Mouse (Mus musculus): ENCODE data around the gene Gpat2. TPM values are rescaled to one million over a fixed set of nuclear protein-coding genes. Genes with fewer than 3 reads are reported as not detected.

Gpat2 gene
- total RNA-seq, 2 experiments from 2014 or later: not detected

DNA sequence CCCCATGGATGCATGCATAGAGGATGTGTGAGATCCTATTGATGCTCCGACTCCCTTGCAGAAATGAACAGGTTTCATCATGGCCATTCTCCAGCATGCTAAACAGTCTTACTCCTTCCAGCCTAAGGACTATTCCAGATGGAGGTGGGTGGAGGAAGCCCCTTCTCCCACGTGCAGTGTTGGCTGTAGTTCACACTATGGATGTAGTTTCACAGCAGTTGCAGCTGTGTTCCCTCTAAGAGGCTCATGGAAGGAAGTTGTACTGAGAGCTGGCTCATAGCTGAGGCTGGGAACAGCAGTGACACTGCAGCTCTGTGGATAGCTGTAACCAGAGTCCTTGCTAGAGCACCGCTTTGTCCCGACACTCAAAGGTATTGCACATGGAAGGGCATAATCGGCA, 12.7 kb downstream of the Gpat2 start:
- no peak for DNase-seq (ENCODE audit: low spot score in 2 of 2)

DNA sequence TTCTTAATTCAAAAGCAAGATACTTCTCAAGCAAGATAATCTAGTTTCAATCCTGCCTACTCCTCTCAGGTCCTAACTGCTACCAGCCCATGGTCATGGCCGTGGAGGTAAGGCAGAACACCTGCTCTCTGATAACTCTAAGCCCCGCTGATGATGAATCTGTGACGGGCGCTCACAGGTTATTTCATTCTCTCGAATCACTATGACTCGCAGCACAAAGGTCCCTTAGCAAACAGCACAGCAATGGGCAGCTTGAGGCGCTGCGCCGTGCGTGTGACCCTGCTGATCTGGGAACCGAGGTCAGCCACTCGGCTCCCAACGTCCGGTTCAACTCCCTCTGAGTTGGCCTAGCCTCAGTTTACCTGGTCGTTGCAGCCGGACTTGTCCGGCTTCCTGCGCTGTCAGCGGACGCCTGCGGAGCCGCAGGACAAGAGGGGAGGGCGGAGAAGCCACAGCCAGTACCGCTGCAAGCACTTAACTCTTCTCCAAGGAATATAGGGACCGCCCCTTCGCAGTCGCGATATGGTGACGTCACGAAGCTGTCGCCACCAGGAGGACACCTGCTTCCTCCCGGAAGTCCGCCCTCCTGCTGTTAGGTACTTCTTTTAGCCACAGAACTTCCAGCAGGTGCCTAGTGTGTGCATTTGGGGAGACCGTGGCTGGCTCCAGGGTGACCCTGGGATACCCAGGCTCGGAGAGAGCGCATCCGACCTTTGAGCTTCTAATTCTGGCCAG, 19.2 kb downstream of the Gpat2 start, which contains the start of gene Fahd2a:
Gene Fahd2a, minus strand, starts transcription at position 511 of the 735 bp plus-strand sequence.
- peak; percentile 87 to 88 for DNase-seq (ENCODE audit: low spot score in 2 of 2)

- DNase-seq (ENCODE audit: low spot score in 2 of 2): no peak
These were observed 21.8 kb downstream of the Gpat2 start for GRCm38 (mm10) chr2:127446847-127447246.

- no peak for DNase-seq (ENCODE audit: low spot score in 2 of 2)
These were observed 24.7 kb downstream of the Gpat2 start for GRCm38 (mm10) chr2:127449691-127450090.

DNA sequence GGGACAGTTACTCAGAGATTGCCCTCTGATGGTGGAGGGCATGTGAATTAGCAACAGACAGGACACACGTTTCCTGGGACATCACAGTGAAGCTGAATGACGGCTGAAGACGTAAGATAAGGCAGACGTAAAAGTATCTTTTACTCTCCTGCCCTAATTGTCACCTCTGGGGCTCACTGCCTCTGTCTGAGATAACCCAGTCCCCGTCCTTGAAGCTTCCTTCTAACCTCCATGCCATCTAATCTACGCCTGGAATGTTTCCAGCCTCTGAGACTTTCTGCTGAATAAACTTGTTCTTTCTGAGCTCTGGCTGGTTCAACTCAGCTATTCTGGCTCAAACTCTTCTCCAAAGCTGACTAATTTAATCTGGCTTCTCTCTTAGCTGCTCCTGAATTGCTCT, 26.7 kb downstream of the Gpat2 start:
- no peak for DNase-seq (ENCODE audit: low spot score in 2 of 2)

GRCm38 (mm10) chr2:127453141-127453540, 28.1 kb downstream of the Gpat2 start:
- no peak for DNase-seq (ENCODE audit: low spot score in 2 of 2)

- DNase-seq (ENCODE audit: low spot score in 2 of 2): peak; percentile 83 to 85
These were observed 28.8 kb downstream of the Gpat2 start for GRCm38 (mm10) chr2:127453764-127454163.

DNA sequence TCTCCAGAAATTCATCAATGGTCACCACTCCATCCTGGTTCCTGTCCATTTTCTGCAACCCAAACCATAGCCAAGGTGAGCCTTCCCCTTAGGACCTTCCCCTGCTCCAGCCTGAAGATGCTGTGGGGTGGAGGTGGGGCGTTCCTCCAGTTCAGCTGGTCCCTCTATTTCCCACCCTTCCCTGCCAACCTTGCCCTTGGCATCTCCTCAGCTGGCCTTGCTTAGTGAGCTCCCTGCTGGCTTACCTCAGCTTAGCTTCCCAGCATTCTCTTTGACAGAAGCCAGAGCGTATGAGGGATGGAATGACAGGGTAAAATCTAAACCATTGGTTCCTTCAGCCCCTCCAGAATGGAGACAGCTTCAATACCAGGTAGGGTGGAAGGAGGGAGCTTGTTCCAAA, 34.3 kb downstream of the Gpat2 start:
- DNase-seq (ENCODE audit: low spot score in 2 of 2): no peak

- DNase-seq (ENCODE audit: low spot score in 2 of 2): no peak
These were observed 36.4 kb downstream of the Gpat2 start for GRCm38 (mm10) chr2:127461351-127461750.

DNA sequence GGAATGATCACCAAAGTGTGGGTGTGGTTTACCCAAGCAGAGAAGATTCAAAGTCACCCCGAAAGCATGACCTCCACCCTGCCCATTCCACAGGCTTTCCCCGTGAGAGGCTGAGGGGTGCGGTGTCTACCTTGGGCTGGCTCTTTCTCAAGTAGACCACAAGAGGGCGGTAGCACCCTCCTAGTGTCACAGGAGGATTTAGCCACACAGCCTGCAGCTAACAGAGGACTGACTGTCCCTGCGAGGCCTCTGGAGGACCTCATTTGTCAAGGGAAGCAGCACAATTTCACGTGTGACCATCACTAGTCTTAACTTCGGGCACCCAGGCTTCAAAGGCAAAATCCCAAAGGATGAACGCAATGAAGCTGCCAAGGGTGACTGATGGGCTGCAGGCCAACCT, 37.3 kb downstream of the Gpat2 start:
- peak; percentile 67 to 74 for DNase-seq (ENCODE audit: low spot score in 2 of 2)

DNA sequence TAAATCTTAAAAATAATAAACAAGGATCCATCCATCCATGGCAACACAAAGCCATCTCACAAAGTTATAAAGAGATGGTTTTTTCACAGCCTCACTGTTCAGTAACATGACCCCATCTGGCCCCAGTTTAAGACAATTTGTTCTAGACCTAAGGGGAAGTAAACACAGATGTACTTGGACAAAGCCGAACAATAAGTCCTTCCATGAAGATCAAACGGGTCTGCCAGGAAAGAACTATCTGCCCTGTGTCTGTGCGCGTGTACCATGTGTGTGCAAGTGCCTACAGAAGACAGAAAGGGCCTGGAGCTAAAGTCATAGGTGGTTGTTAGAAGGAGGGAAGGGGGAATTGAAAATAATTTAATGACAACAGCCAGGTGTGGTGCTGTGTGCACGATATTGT, 45.2 kb downstream of the Gpat2 start:
- no peak for DNase-seq (ENCODE audit: low spot score in 2 of 2)

DNA sequence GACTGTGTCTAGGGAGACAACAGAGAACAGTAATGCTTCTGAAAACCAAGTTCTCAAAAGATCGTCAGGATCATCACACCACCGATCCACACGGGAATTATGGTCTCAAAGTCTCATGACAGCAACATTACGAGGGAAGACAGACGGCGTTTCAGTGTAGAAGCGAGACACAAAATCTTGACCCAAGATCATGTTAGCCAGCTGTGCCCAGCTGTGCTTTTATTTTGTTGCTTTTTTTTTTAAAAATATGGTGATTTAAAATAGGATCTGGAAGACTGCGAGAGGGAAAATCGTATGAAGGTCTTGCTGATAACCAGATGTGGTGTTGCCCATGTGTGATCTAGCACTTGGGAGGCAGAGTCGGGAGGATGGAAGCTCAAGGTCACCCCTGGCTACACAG, 45.7 kb downstream of the Gpat2 start:
- no peak for DNase-seq (ENCODE audit: low spot score in 2 of 2)

- no peak for DNase-seq (ENCODE audit: low spot score in 2 of 2)
These were observed 46.3 kb downstream of the Gpat2 start for GRCm38 (mm10) chr2:127471281-127471680.

DNA sequence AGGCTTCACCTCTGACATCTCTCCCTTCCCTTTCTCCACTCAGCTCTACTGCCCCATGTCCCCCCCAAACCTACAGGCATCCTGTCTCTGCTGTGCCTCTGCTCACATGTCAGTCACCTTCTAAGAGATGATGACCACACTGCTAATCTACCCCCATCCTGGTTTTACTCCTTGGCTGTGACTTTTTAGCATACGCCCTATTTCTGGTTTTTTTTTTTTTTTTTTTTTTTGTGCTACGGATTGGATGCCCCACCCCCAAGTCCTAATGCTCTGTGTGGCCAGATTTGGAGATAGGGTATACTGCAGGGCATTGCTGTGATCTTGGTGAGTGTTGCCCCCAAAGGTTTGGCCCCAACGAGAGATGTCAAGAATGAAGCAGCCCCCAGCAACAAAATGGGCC, 47.3 kb downstream of the Gpat2 start:
- no peak for DNase-seq (ENCODE audit: low spot score in 2 of 2)

- no peak for DNase-seq (ENCODE audit: low spot score in 2 of 2)
These were observed 54.2 kb downstream of the Gpat2 start for GRCm38 (mm10) chr2:127479210-127479609.

GRCm38 (mm10) chr2:127479763-127480162, 54.8 kb downstream of the Gpat2 start:
- DNase-seq (ENCODE audit: low spot score in 2 of 2): no peak

- DNase-seq (ENCODE audit: low spot score in 2 of 2): no peak
These were observed 57.0 kb downstream of the Gpat2 start for GRCm38 (mm10) chr2:127481841-127482532.

- peak; percentile 49 to 67 for DNase-seq (ENCODE audit: low spot score in 2 of 2)
These were observed 57.5 kb downstream of the Gpat2 start for GRCm38 (mm10) chr2:127482533-127482911.

DNA sequence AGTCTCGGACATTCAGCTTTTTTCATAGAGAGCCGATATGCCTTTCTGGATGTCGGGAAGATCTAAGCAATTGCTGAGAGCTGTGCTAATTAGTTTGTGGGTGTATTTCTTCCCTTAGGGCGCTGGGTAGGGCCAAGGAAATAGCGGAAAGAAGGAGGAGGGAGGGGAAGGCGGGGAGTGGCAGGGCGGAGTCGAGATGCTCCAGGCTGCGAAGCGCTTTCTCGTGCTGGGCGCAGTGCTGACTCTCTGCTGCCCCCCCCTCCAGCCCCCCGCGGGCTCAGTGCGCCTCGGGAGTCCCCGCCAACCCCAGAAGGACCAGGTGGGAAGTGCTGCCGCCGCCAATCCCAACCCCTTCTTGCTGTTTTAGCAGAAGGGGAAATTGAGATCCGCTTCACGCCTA, 58.0 kb downstream of the Gpat2 start:
- DNase-seq (ENCODE audit: low spot score in 2 of 2): no peak

GRCm38 (mm10) chr2:127484476-127485170, 59.6 kb downstream of the Gpat2 start:
- DNase-seq (ENCODE audit: low spot score in 2 of 2): peak in 1 of 2 experiments; percentile 65
